Mouse (Mus musculus) T-cell, adult 2 months (primary cell): ENCODE data around the gene Stau1.

Source experiments
- DNase-seq: peaks from one replicate; pipeline ENCODE4 v3.0.0; 2022; ENCODE audit warnings: low spot score

Stau1 gene

DNA sequence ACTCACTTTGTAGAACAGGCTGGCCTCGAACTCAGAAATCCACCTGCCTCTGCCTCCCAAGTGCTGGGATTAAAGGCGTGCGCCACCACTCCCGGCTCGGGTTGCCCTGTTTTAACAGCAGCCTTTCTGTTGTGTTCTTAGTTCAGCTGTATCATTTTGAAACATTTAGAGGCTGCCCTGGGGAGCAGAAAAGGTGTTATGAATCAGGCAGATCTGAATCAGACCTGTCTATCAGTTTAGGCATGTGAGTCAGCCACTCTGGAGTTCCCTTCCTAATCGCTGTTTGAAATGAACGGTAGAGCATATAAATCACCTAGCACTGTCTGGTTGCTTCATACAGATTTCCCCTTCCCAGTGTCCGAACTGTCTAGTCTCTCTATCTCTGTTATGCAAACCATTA, 85.6 kb downstream of the Stau1 start:
- DNase-seq, result no peak

DNA sequence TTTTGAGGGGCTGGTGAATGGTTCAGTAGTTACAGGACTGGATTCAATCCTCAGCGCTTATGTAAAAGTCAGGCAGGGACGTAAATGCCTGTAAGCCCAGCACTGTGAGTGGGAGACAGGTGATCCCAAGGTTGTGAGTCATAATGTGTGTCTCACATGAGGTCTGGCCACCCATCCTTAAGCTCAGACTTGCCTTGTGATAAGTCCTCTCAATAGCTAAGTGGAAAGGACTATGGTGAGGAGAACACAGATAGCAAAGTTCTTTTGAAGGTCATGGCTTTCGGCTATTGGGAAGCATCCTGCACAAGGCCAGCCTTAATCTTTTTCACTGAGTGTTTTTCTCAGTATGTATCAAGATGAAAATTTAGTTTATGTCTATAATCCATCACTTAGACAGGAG, 86.4 kb downstream of the Stau1 start:
- no peak for DNase-seq

DNA sequence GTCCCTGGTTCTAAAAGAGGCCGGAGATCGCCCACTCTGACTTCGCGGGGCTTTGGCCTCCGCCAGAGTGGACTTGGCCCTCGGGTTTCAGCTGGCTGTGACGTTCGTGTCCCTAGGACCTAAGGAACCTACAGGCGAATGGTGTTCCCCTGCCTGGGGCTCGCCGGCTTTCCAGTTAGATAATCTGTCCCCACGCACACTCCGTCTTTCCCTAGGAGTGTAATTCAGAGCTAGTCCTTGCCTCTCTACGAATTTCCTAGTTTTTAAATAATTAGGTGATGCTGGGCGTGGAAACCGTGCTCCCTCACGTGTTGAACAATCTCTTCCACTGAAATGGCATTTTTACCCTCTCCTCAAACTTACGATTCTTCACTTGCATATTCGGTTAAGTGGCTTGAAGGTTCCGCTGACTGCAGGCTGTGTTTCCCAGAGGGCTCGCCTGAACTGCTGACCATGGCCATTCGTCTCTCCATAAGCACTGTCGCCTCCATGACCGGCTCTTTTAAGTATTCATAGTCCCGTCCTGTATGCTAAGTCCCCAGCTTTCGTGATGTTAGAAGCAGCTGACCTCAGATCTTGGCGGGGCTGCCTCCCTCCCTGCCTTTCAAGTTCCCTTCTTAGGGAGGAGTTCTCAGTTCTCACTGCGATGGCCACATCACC, 89.4 kb downstream of the Stau1 start:
- DNase-seq, result no peak

DNA sequence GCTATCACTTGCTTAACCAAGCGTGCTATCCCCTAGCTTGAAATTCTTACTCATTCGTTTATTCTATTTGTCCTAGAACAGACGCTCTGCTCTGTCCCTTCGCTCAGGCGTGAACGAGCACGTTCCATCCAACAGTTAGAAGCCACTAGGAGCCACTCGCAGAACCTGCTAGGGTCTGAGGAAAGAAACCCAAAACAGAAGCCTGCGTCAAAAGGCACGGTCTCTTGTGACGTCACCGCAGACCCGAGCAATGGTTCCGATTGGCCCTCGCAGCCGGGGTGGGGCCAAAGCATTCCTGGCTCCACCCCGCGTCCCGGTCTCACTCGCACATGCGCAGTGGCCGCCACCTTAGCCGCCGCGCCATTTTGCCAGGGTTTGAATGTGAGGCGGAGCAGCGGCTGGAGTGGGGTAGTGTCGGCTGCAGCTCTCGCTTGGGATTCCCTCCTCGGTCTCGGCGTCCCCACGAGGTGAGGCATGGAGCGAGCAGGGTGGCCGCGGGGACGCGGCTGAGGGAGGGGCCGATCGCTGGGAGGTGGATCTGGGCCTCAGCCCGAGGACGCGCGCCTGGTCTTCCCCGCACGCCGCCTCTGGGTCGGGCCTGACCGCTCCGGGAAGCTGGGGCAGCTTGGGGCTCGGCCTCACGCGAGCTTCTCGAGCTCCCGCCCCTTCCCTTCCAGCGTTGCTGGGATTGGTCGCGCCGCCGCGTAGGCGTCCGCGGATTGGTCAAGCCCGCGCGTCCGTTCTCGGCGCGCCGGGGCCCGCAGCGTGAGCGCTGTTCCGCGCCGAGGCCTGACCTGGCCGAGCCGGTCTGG, 90.2 kb downstream of the Stau1 start, which contains the start of gene Cse1l:
TSS of gene Cse1l (plus strand) at position 330 of the 812 bp plus-strand sequence.
- peak; percentile 98 for DNase-seq

DNA sequence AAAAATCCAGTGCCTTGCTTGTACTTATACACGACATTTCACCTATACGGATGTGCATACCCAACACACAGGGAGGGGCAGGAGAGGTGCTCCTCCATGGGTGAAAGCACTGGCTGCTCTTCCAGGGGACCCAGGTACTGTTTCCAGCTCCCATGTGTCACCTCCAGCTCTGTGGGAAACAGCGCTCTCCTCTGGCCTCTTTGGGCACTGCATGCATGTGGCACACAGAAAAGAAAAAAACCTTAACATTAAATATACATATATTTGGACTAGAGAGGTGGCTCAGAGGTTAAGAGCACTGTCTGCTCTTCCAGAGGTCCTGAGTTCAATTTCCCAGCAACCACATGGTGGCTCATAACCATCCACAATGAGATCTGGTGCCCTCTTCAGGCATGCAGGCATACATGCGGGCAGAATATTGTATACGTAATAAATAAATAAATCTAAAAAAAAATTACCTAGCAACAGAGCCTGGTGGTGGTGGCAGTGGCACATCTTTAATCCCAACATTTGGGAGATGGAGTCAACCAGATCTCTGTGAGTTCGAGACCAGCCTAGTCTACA, 92.3 kb downstream of the Stau1 start:
- peak; percentile 11 for DNase-seq

DNA sequence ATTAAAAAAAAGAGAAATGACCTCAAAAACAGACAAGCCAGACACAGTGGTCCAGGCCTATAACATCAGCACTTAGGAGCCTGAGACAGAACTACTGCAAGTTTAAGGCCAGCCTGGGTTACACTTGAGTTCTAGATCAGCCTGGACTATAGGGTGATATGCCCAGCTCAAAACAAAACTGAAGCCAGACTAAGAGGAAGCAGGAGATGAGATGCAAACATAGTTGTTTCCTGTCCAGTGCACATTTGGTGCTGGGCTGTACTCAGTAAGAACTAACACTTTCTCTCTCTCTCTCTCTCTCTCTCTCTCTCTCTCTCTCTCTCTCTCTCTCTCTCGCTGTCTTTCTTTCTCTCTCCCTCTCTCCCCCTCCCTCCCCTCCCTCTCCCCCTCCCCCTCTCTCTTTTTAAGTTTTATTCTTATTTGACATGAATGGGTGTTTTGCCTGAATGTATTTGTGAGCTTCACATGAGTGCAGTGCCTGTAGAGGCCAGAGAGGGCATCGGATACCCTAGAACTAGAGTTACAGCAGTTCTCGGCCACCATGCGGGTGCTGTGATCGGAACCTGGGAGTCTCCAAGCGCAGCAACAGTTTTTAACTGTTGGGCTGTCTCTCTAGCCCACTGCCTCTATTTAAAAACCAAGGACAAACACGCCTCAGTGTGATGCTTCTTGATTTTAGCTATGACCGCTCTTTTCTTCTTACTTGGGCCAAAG, 95.2 kb downstream of the Stau1 start:
- DNase-seq, result no peak

DNA sequence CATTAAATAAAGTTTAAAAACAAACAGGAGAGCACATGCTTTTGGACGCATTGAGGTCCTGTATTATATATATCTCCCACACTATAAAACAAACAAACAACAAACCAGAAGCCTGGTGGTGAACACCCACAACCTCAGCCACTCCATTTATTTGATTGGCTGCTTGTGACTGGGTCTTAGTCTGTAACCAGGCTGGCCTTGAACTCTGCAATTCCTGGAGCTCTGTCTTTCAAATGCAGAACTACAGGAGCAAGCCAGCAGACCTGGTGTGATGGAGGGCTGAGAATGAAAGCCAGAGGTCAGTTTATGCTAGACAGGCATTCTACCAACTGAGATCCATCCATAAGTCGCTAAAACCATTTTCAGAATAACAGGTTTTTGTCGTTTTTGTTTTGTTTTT, 96.4 kb downstream of the Stau1 start:
- DNase-seq, result no peak

DNA sequence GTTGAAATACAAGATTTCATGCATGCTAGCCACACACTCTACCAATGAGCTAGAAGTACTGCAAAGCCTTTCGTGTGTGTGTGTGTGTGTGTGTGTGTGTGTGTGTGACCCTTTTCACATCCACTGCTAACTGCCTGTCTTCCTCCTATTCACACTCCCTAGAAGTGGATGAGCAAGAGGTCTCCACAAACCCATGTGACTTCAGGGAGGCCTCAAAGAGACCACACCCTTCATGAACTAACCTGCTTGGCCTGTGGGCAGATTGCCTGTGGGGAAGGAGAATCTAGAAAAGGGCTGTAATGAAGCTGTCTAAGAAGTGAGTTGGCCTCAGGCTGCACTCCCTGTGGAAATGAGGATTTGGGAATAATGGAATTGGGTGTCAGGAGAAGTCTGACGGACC, 96.9 kb downstream of the Stau1 start:
- no peak for DNase-seq
